Mouse (Mus musculus) forebrain, embryonic 12.5 days (tissue): Measurements from ENCODE around the gene Zfp536. TPM values are rescaled to one million over a fixed set of nuclear protein-coding genes. Genes with fewer than 3 reads are reported as not detected.
A peak's percentile ranks its signal among the peaks of the same experiment; 100 is the strongest.

Experiments used
- ATAC-seq: fragments of 200-750 bp; cut with Nextera tagmentation; 2 replicates; pipeline ENCODE4 v1.8.0; 2017; ENCODE audit warnings: moderate TSS enrichment; ENCODE audit not compliant: low FRiP score
- H3K27ac ChIP-seq: fragments of 300-500 bp; sonication (generic); 2 replicates; pipeline ENCODE4 v1.5.1; 2016; ENCODE audit warnings: mild to moderate bottlenecking
- H3K27me3 ChIP-seq: fragments of 300-500 bp; sonication (generic); 2 replicates; pipeline ENCODE4 v1.6.1; 2016; ENCODE audit warnings: mild to moderate bottlenecking
- H3K36me3 ChIP-seq: fragments of 300-500 bp; sonication (generic); replicated peaks from 2 replicates; pipeline ENCODE4 v1.6.1; 2016; ENCODE audit warnings: mild to moderate bottlenecking
- H3K4me1 ChIP-seq: fragments of 300-500 bp; sonication (generic); 2 replicates; pipeline ENCODE4 v1.6.1; 2016
- H3K4me2 ChIP-seq: fragments of 300-500 bp; sonication (generic); 2 replicates; pipeline ENCODE4 v1.6.1; 2016; ENCODE audit warnings: mild to moderate bottlenecking, moderate library complexity
- H3K4me3 ChIP-seq: fragments of 300-500 bp; sonication (generic); replicated peaks from 2 replicates; pipeline ENCODE4 v1.5.1; 2016; ENCODE audit warnings: mild to moderate bottlenecking
- H3K9ac ChIP-seq: fragments of 300-500 bp; sonication (generic); 2 replicates; pipeline ENCODE4 v1.6.1; 2016; ENCODE audit warnings: mild to moderate bottlenecking
- H3K9me3 ChIP-seq: fragments of 300-500 bp; sonication (generic); 2 replicates; pipeline ENCODE4 v1.6.1; 2016
- WGBS: fragments of 180-500 bp; shearing (Covaris S2); methylation state at CpG from one replicate; pipeline ENCODE4 v1.1.7; 2016; 5-methylcytosine and 5-hydroxymethylcytosine counted together
- polyA plus RNA-seq: library from polyadenylated mRNA; unstranded; fragments of >200 nt; fragmentation: Nextera tagmentation; extraction: Ambion mirVana; gene quantifications from 2 replicates; pipeline ENCODE4 v1.2.1, GENCODE M21; 2016

The Zfp536 gene
- polyA plus RNA-seq, 1 experiment from 2014 or later = 45.7 TPM

GRCm38 (mm10) chr7:37743350-37743749 is 30.1 kb downstream of the Zfp536 start:
- Histone ChIP-seq H3K4me3 (no peak overlapping the region), H3K36me3 (0 out of 2 replicates have a peak, but pooled peaks cover 3% of the 10 kb centered on the region), H3K27me3 (0 out of 2 replicates have a peak, but pooled peaks cover 2% of the 10 kb centered on the region), H3K9me3 (no peaks in the 10 kb centered on the region), H3K9ac (no peak overlapping the region), H3K4me2 (no peak overlapping the region), H3K27ac (no peak overlapping the region), H3K4me1 (peaks cover 62% of the 10 kb centered on the region)
- 66% methylated on average over 8 of the region's 8 CpGs for WGBS
- ATAC-seq = no peak

- H3K9me3 ChIP-seq = no peaks in the 10 kb centered on the region
- no peak overlapping the region for H3K9ac ChIP-seq
- WGBS = 20% methylated on average over 8 of the region's 8 CpGs
- peaks cover 64% of the 10 kb centered on the region for H3K4me1 ChIP-seq
- no peak overlapping the region for H3K27ac ChIP-seq
- H3K36me3 ChIP-seq = no peaks in the 10 kb centered on the region
- ATAC-seq = peak; percentile 34; the same call in 1 of the 2 replicates
- H3K4me2 ChIP-seq = no peak overlapping the region
- no peak overlapping the region for H3K4me3 ChIP-seq
- H3K27me3 ChIP-seq = 0 out of 2 replicates have a peak, but pooled peaks cover 2% of the 10 kb centered on the region
Observed at GRCm38 (mm10) chr7:37737191-37737590, 36.2 kb downstream of the Zfp536 start.

DNA sequence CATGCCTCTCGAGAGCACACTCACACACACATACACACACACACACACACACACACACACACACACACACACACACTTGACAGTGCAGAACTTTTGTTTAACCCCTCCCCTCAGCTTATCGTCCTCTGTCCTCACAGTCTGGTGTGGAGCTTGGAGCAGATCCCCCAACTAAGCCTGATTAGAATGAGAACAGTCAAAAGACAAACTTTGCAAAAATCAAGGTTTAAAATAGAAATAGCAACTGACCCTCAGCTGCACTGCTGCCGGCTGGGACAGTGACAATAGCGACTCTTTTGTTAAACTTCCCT is 37.1 kb downstream of the Zfp536 start:
- H3K4me1 ChIP-seq = peaks cover 59% of the 10 kb centered on the region
- no peak for ATAC-seq
- H3K9ac ChIP-seq = peak overlapping the region; percentile 21; the same call in 1 of the 2 replicates

GRCm38 (mm10) chr7:37735707-37736412 is 37.6 kb downstream of the Zfp536 start:
- Histone ChIP-seq H3K36me3 (no peaks in the 10 kb centered on the region), H3K4me3 (no peak overlapping the region), H3K4me1 (peaks cover 55% of the 10 kb centered on the region), H3K9ac (peak overlapping the region; percentile 21; the same call in 1 of the 2 replicates), H3K9me3 (no peaks in the 10 kb centered on the region), H3K27me3 (0 out of 2 replicates have a peak, but pooled peaks cover 2% of the 10 kb centered on the region), H3K4me2 (0 out of 2 replicates have a peak overlapping the region, but pooled peaks have one; percentile 0), H3K27ac (peak overlapping the region; percentile 67; the same call in 1 of the 2 replicates)
- 47% methylated on average over 7 of the region's 7 CpGs for WGBS
- peak; percentile 57 for ATAC-seq

More for the DNA sequence above, 37.1 kb downstream of the Zfp536 start:
- H3K27me3 ChIP-seq = 0 out of 2 replicates have a peak, but pooled peaks cover 2% of the 10 kb centered on the region
- 9% methylated on average over 4 of the region's 4 CpGs for WGBS
- H3K9me3 ChIP-seq = no peaks in the 10 kb centered on the region
- no peak overlapping the region for H3K4me2 ChIP-seq
- H3K27ac ChIP-seq = 0 out of 2 replicates have a peak overlapping the region, but pooled peaks have one; percentile 67
- no peaks in the 10 kb centered on the region for H3K36me3 ChIP-seq
- H3K4me3 ChIP-seq = no peak overlapping the region

DNA sequence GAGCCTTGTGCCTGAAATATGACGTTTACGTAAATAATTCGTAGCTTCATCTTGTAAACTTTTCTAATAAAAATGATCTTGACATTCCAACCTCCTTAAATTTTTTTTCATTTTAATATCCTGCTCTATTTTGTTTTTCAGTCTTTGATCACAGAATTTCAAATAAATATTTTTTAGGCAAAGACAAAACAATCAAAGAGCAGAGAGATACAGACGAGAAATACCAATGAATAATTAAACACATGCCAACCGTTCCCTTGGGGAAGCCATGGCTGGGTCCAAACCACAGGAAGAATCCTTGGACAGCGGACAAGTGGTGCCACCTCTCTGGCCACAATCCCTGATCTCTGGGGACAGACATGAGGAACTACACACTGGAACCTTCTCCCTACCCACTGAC is 38.3 kb downstream of the Zfp536 start:
- Histone ChIP-seq H3K27me3 (0 out of 2 replicates have a peak, but pooled peaks cover 2% of the 10 kb centered on the region), H3K4me3 (no peak overlapping the region), H3K27ac (peak overlapping the region; percentile 67; the same call in 1 of the 2 replicates), H3K36me3 (no peaks in the 10 kb centered on the region), H3K4me2 (no peak overlapping the region), H3K4me1 (peaks cover 53% of the 10 kb centered on the region), H3K9ac (no peak overlapping the region), H3K9me3 (no peaks in the 10 kb centered on the region)
- no peak for ATAC-seq
- WGBS = 68% methylated on average over 6 of the region's 6 CpGs

DNA sequence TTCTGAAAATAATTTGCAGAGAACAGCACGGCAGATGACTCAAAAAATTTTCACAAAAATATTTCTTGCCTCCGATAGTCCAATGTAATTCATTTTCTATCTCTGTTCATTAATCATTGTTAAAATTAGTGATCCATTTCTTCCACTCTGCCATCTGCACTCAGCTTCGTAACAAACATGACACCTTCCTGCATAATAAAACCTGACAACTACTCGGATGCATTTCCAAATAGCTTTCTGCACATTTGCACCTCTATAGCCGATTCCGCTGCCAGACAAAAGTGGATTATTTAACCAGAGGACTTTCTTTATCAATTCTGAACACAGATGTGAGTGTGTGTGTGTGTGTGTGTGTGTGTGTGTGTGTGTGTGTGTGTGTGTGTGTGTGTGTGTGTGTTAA is 38.9 kb downstream of the Zfp536 start:
- no peak for ATAC-seq
- no peak overlapping the region for H3K27ac ChIP-seq
- H3K9ac ChIP-seq = no peak overlapping the region
- no peak overlapping the region for H3K4me3 ChIP-seq
- H3K9me3 ChIP-seq = no peaks in the 10 kb centered on the region
- 37% methylated on average over 6 of the region's 6 CpGs for whole genome bisulfite sequencing
- peaks cover 53% of the 10 kb centered on the region for H3K4me1 ChIP-seq
- H3K36me3 ChIP-seq = no peaks in the 10 kb centered on the region
- H3K27me3 ChIP-seq = 0 out of 2 replicates have a peak, but pooled peaks cover 2% of the 10 kb centered on the region
- no peak overlapping the region for H3K4me2 ChIP-seq

GRCm38 (mm10) chr7:37733996-37734395 is 39.4 kb downstream of the Zfp536 start:
- no peak overlapping the region for H3K4me2 ChIP-seq
- H3K36me3 ChIP-seq = no peaks in the 10 kb centered on the region
- peaks cover 51% of the 10 kb centered on the region for H3K4me1 ChIP-seq
- no peak overlapping the region for H3K9ac ChIP-seq
- H3K27me3 ChIP-seq = 0 out of 2 replicates have a peak, but pooled peaks cover 2% of the 10 kb centered on the region
- 96% methylated on average over 4 of the region's 4 CpGs for WGBS
- no peak overlapping the region for H3K4me3 ChIP-seq
- no peaks in the 10 kb centered on the region for H3K9me3 ChIP-seq
- ATAC-seq = no peak
- no peak overlapping the region for H3K27ac ChIP-seq

GRCm38 (mm10) chr7:37732741-37733140 is 40.7 kb downstream of the Zfp536 start:
- no peak overlapping the region for H3K27ac ChIP-seq
- H3K36me3 ChIP-seq = no peaks in the 10 kb centered on the region
- no peaks in the 10 kb centered on the region for H3K27me3 ChIP-seq
- H3K4me1 ChIP-seq = peaks cover 41% of the 10 kb centered on the region
- H3K4me2 ChIP-seq = no peak overlapping the region
- no peak overlapping the region for H3K9ac ChIP-seq
- H3K4me3 ChIP-seq = no peak overlapping the region
- WGBS = 82% methylated on average over 4 of the region's 4 CpGs
- no peak for ATAC-seq
- H3K9me3 ChIP-seq = no peaks in the 10 kb centered on the region

GRCm38 (mm10) chr7:37727746-37728145 is 45.7 kb downstream of the Zfp536 start:
- no peaks in the 10 kb centered on the region for H3K36me3 ChIP-seq

GRCm38 (mm10) chr7:37724002-37724790 is 49.2 kb downstream of the Zfp536 start:
- Histone ChIP-seq H3K36me3 (no peaks in the 10 kb centered on the region), H3K9ac (no peak overlapping the region), H3K4me3 (no peak overlapping the region), H3K4me1 (peaks cover 51% of the 10 kb centered on the region), H3K9me3 (no peaks in the 10 kb centered on the region), H3K4me2 (peak overlapping the region; percentile 10; the same call in 1 of the 2 replicates), H3K27ac (peak overlapping the region; percentile 81), H3K27me3 (peaks cover 4% of the 10 kb centered on the region; the same call in 1 of the 2 replicates)
- ATAC-seq = no peak
- WGBS = 17% methylated on average over 9 of the region's 9 CpGs

More at GRCm38 (mm10) chr7:37727746-37728145, 45.7 kb downstream of the Zfp536 start:
- H3K4me3 ChIP-seq = no peak overlapping the region
- H3K27me3 ChIP-seq = no peaks in the 10 kb centered on the region
- H3K9ac ChIP-seq = no peak overlapping the region
- 83% methylated on average over 8 of the region's 8 CpGs for WGBS
- no peak overlapping the region for H3K27ac ChIP-seq
- H3K4me2 ChIP-seq = no peak overlapping the region
- ATAC-seq = no peak
- H3K4me1 ChIP-seq = peaks cover 32% of the 10 kb centered on the region
- no peaks in the 10 kb centered on the region for H3K9me3 ChIP-seq

DNA sequence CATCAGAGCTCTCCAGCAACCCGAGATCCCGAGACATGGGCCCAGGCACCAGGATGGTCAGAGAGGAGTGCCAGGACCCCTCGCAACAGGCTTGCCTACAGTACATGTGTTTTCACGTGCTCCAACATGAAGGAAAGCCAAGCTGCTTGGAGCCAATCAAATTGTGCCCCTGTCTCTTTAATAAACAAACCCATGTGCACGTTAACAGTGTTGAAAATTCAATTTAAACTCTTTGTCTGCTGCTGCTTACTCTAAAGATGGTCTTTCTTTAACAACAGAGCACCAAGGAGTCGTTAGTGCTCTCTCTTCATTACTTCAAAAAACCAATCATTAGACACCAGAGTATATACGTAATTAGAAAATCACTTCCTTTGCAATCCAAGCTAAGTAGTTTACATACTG is 50.2 kb downstream of the Zfp536 start:
- no peaks in the 10 kb centered on the region for H3K9me3 ChIP-seq

DNA sequence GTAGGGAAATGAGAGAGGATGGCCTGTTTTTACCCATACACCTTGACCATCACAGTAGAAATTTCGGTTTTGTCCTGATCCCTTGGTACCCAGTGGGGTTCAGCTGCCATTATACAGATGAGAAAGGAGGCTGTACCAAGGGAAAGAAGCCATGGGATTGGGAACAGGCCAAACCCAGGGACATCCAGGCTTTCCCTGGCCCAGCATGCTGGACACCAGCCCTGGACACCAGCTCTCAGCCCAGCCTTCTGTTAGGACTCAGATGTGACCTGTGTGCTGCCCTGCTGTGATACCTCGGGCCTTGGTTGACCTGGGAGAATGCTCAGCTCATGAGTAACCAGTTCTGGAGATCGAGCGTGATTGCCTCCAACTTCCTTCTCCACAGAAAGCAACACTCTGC is 51.8 kb downstream of the Zfp536 start:
- WGBS = 91% methylated on average over 4 of the region's 4 CpGs
- no peak for ATAC-seq
- no peak overlapping the region for H3K4me3 ChIP-seq
- no peak overlapping the region for H3K27ac ChIP-seq
- H3K36me3 ChIP-seq = no peaks in the 10 kb centered on the region
- peaks cover 60% of the 10 kb centered on the region for H3K4me1 ChIP-seq
- H3K27me3 ChIP-seq = peaks cover 4% of the 10 kb centered on the region; the same call in 1 of the 2 replicates
- no peak overlapping the region for H3K4me2 ChIP-seq
- no peak overlapping the region for H3K9ac ChIP-seq
- H3K9me3 ChIP-seq = no peaks in the 10 kb centered on the region

More for the DNA sequence above, 50.2 kb downstream of the Zfp536 start:
- Histone ChIP-seq H3K4me1 (peaks cover 57% of the 10 kb centered on the region), H3K27ac (peak overlapping the region; percentile 57), H3K9ac (no peak overlapping the region), H3K27me3 (peaks cover 4% of the 10 kb centered on the region; the same call in 1 of the 2 replicates), H3K4me2 (0 out of 2 replicates have a peak overlapping the region, but pooled peaks have one; percentile 10), H3K4me3 (no peak overlapping the region), H3K36me3 (no peaks in the 10 kb centered on the region)
- 36% methylated on average over 7 of the region's 7 CpGs for WGBS
- peak; percentile 47; the same call in 1 of the 2 replicates for ATAC-seq
